Mouse (Mus musculus) kidney, adult 10 weeks (tissue): ENCODE results near the gene Olfr1260. TPM values are rescaled to one million over a fixed set of nuclear protein-coding genes. Genes with fewer than 3 reads are reported as not detected.

Experiments used
- polyA plus RNA-seq: library from polyadenylated mRNA; stranded (reverse); fragments of 350-450 nt; fragmentation: Illumina TruSeq; extraction: RNeasy Lipid Tissue Mini Kit (QIAGEN cat#74804); gene quantifications from one replicate; pipeline ENCODE4 v1.2.3, GENCODE M21; 2014; ENCODE audit warnings: low read depth, low replicate concordance

Olfr1260 gene
- not detected for polyA plus RNA-seq

DNA sequence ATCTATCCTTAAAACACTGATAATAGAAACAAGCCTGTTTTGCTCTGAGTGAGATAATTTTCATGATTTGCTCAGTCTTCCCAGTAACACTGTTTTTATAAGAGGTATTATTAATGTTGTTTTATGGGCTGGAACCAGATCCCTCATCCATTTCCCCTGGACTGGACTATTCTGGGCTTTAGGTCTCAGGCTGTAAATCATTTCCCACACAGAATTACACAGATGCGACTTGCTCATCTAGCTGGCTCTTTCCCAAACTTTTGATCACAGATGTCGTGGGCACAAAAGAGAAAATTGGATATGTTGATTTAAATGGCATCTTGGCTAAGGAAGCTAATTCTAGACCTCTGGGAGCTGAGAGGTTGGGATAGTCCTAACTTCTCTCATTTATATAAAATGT is at the start of gene Olfr1260:
Olfr1260 (plus strand) TSS at position 157 of the 400 bp plus-strand sequence.

DNA sequence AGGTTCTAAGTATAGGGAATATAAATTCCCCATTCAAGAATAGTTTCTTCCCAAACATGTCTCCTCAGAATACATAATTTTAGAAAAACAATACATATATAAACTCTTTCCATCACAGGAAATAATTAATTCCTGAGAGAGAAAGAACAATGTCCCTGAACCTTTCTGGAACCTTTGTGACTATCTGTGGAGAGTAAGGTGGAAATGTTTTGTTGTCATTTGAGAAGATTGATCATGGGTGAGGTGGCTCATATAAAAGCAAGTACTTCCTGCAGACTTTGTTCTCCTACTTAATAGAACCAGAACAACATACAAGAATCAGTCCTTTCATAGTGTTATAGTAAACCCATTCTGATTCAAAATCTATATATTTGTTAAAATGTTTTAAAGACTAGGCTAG is 47.1 kb upstream of the Olfr1260 start, which contains the start of gene Olfr1258:
Olfr1258 (plus strand) TSS at position 301 of the 400 bp plus-strand sequence.

DNA sequence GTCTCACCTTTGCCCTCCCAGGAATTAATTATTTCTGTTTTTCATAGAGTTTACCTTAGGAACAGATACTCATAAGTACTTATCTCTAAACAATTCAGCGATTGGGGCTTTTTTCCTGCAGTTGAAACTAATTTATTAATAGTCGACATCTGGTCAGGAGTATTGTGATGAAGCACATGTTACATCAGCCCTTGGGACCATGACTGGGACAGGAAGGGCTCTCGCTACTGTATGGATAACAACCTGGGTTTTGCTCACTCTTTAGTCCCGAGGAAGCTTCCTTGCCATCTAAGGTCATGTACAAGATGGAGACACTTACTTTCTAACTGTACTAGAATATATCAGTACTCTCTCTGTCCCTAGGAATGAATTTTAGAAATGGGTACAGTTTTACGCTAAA is 25.6 kb upstream of the Olfr1260 start, which contains the start of gene Olfr1259:
Olfr1259 (minus strand) TSS at position 101 of the 400 bp plus-strand sequence.

DNA sequence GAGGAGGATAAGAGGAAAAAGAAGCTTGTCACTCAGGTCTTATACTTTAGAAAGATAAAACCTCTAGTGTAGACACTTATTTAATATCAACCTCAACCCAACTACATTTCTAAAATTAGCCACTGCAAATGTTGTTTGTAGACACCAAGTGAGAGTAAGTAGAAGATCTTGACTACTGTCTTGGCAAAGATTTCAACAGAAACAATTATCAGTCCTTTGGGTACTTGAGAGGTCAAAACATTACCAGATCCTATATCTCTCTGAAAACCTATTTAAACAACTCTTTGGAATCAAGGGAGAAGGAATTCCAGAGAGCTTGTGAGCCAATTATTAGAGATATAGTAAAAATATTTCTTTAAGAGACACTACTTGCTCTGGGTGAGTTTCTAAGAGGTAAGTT is 16.8 kb downstream of the Olfr1260 start, which contains the start of gene Olfr1261:
Olfr1261 (plus strand) TSS at position 301 of the 400 bp plus-strand sequence.

DNA sequence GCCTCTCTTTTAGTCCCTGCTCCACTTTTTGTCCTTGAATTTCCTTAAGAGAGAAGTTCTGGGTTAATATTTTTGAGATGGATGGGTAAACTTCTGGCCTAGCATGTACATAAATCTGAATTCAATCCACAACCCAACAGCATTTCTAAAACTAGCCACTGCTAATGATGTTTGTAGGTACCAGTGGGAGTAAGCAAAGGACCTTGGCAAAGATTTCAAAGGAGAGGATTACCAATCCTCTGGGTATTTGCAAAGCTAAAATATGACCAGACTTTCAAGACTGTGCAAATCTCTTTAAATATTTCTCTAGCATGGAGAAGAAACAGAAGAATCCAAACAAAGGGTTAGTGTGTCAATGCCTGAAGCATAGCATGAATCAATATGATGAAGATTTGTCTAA is 25.7 kb downstream of the Olfr1260 start, which contains the start of gene Olfr1262:
Olfr1262 (plus strand) TSS at position 301 of the 400 bp plus-strand sequence.

DNA sequence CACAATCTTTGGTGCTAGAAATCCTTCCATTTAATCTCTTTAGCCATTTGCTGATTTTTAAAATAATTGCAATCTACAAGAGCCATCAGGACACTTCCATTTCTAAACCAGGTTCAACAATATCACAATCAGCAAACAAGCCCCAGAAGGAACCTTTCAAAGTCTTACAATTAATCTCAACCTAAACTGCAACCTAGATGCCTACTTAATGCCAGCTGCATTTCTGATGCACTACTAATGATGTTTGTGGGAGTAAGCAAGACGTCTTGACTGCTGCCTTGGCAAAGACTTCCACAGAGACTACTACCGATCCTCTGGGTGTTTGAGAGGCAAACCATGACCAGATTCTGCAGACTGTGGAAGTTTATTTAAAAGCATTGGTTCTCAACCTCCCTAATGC is 37.7 kb downstream of the Olfr1260 start, which contains the start of gene Olfr1263:
Olfr1263 (plus strand) TSS at position 301 of the 400 bp plus-strand sequence.

DNA sequence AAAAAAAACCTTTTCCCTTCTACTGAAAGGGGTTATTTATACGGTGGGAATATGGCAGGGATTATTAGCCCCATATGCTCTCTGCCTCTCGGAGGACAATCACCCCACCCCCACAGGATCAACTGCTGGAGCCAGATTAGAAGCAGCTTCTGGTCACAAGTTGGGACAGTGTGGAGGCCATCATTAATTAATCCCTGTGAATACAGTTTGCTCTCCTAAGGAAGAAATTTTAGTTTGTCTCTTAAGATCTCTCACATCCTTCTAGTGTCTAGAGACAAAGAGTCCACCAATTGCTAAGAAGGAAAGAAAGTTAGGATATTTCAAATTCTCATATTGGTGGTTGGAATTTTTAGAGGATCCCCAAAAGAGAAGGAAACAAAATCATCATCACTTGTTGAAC is 51.3 kb downstream of the Olfr1260 start, which contains the start of gene Olfr1264:
Olfr1264 (minus strand) TSS at position 101 of the 400 bp plus-strand sequence.

Other genes starting within 250 kb of the Olfr1260 start
- gene Olfr1252, start 249.3 kb upstream of the Olfr1260 start, polyA plus RNA-seq, result not detected
- gene Olfr1253, start 217.2 kb upstream of the Olfr1260 start, polyA plus RNA-seq, result not detected
- gene Olfr1254, start 180.7 kb upstream of the Olfr1260 start, polyA plus RNA-seq, result not detected
- not detected for gene Olfr1255, start 162.3 kb upstream of the Olfr1260 start, polyA plus RNA-seq
- not detected for gene Olfr1256, start 132.8 kb upstream of the Olfr1260 start, polyA plus RNA-seq
- gene Olfr48, start 126.1 kb upstream of the Olfr1260 start, polyA plus RNA-seq, result not detected
- not detected for gene Olfr1257, start 95.9 kb upstream of the Olfr1260 start, polyA plus RNA-seq
- not detected for gene Olfr1258, start 47.0 kb upstream of the Olfr1260 start, polyA plus RNA-seq
- not detected for gene Olfr1259, start 25.7 kb upstream of the Olfr1260 start, polyA plus RNA-seq
- not detected for gene Olfr1261, start 16.9 kb downstream of the Olfr1260 start, polyA plus RNA-seq
- gene Olfr1262, start 25.8 kb downstream of the Olfr1260 start, polyA plus RNA-seq, result not detected
- not detected for gene Olfr1263, start 37.8 kb downstream of the Olfr1260 start, polyA plus RNA-seq
- not detected for gene Olfr1264, start 51.2 kb downstream of the Olfr1260 start, polyA plus RNA-seq
- gene Olfr1265, start 61.0 kb downstream of the Olfr1260 start, polyA plus RNA-seq, result not detected
- gene Olfr140, start 89.3 kb downstream of the Olfr1260 start, polyA plus RNA-seq, result not detected
- not detected for gene Olfr1269, start 147.1 kb downstream of the Olfr1260 start, polyA plus RNA-seq
- gene Olfr32, start 168.0 kb downstream of the Olfr1260 start, polyA plus RNA-seq, result not detected
- gene Olfr1270, start 178.8 kb downstream of the Olfr1260 start, polyA plus RNA-seq, result not detected